Mouse (Mus musculus) G1E (cell line): ENCODE results near the gene Tbc1d9b.

Experiments used
- CTCF ChIP-seq: IDR thresholded peaks from 2 replicates; pipeline ENCODE4 v1.5.1; 2012; ENCODE audit warnings: low read depth, low read length, inconsistent platforms, mixed read lengths
- GATA1 ChIP-seq: IDR thresholded peaks from 2 replicates; pipeline ENCODE4 v1.6.1; 2012; ENCODE audit warnings: borderline replicate concordance, low read length, inconsistent platforms, mixed read lengths
- POLR2AphosphoS5 ChIP-seq: IDR thresholded peaks from 2 replicates; pipeline ENCODE4 v1.6.1; 2012; ENCODE audit warnings: low read depth, low read length, inconsistent platforms; ENCODE audit not compliant: insufficient replicate concordance

DNA sequence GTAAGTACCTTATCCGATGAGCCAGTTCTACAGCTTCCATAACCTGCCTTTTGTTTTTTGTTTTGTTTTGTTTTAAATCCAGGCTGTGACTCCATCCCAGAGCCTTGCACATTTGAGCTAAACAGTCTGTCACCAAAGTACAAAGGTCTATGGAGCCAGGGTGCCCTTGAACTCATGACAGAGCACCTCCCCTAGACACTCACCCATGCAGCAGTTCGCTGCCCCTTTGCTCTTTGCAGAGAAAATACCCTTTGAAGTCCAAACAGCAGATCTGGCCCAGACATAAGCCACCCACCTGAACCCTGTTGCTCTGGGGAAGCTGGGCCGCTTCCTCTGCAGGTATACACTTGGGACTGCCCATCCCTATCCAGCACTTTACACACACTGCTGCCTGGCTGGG, 70.4 kb downstream of the Tbc1d9b start:
- no peak for TF ChIP-seq CTCF
- TF ChIP-seq GATA1: no peak
- no peak for TF ChIP-seq POLR2AphosphoS5
